Mouse (Mus musculus) heart, adult 2 months (tissue): Measurements from ENCODE around the gene Usp30. TPM values are rescaled to one million over a fixed set of nuclear protein-coding genes. Genes with fewer than 3 reads are reported as not detected.

Experiments used
- DNase-seq, 2 experiments: peaks; one replicate each; pipeline ENCODE4 v3.0.0; 2021
- H3K27ac ChIP-seq: fragments of 200-600 bp; 2 replicates; pipeline ENCODE4 v1.8.1; 2022
- H3K27me3 ChIP-seq: fragments of 200-500 bp; 2 replicates; pipeline ENCODE4 v1.6.1; 2012; ENCODE audit warnings: mild to moderate bottlenecking, low read length, inconsistent platforms, mixed read lengths; ENCODE audit not compliant: control insufficient read depth, insufficient read depth
- H3K36me3 ChIP-seq: fragments of 200-500 bp; 2 replicates; pipeline ENCODE4 v1.6.1; 2012; ENCODE audit warnings: low read length, inconsistent platforms; ENCODE audit not compliant: control insufficient read depth, insufficient read depth
- H3K4me1 ChIP-seq: fragments of 200-500 bp; 2 replicates; pipeline ENCODE4 v1.6.1; 2011; ENCODE audit warnings: low read length; ENCODE audit not compliant: control insufficient read depth, insufficient read depth
- H3K4me3 ChIP-seq: fragments of 200-600 bp; 2 replicates; pipeline ENCODE4 v1.8.1; 2022
- H3K79me2 ChIP-seq: fragments of 200-500 bp; replicated peaks from 2 replicates; pipeline ENCODE4 v1.6.1; 2012; ENCODE audit warnings: mild to moderate bottlenecking, inconsistent platforms, low read length, moderate library complexity, mixed read lengths; ENCODE audit not compliant: control insufficient read depth, insufficient read depth
- H3K9ac ChIP-seq: fragments of 200-500 bp; 2 replicates; pipeline ENCODE4 v1.6.1; 2012; ENCODE audit warnings: low read depth, mild to moderate bottlenecking, control low read depth, inconsistent platforms, low read length, mixed read lengths
- CTCF ChIP-seq: fragments of 200-600 bp; IDR thresholded peaks from 2 replicates; pipeline ENCODE4 v1.8.1; 2022; ENCODE audit warnings: antibody characterized with exemption, mild to moderate bottlenecking, moderate library complexity
- EP300 ChIP-seq: fragments of 200-500 bp; IDR thresholded peaks from 2 replicates; pipeline ENCODE4 v1.6.1; 2011; ENCODE audit warnings: low read depth, low read length, control low read depth; ENCODE audit not compliant: insufficient read depth
- POLR2A ChIP-seq: fragments of 200-500 bp; IDR thresholded peaks from 2 replicates; pipeline ENCODE4 v1.6.1; 2011; ENCODE audit warnings: mild to moderate bottlenecking, low read depth, low read length, control low read depth; ENCODE audit not compliant: insufficient read depth
- WGBS: fragments of 180-500 bp; shearing (Covaris S2); methylation state at CpG from one replicate; pipeline ENCODE4 v1.1.7; 2018; 5-methylcytosine and 5-hydroxymethylcytosine counted together
- intact Hi-C: fragments of 180-260 bp; cut with DNase I; formaldehyde crosslinking; loops from one replicate; pipeline ENCODE4 v1.15.1; 2025
- polyA plus RNA-seq: library from polyadenylated mRNA; depleted of rRNA; stranded (reverse); fragments of >200 nt; gene quantifications from 2 replicates; pipeline ENCODE4 v1.2.3, GENCODE M21; 2012
- total RNA-seq, 2 experiments: library from RNA; stranded (reverse); gene quantifications; 2 replicates each; pipeline ENCODE4 v1.2.3; 2021

The Usp30 gene
- total and polyA plus RNA-seq, 3 experiments: 10.1 to 11.2 (median 11.2) TPM

DNA sequence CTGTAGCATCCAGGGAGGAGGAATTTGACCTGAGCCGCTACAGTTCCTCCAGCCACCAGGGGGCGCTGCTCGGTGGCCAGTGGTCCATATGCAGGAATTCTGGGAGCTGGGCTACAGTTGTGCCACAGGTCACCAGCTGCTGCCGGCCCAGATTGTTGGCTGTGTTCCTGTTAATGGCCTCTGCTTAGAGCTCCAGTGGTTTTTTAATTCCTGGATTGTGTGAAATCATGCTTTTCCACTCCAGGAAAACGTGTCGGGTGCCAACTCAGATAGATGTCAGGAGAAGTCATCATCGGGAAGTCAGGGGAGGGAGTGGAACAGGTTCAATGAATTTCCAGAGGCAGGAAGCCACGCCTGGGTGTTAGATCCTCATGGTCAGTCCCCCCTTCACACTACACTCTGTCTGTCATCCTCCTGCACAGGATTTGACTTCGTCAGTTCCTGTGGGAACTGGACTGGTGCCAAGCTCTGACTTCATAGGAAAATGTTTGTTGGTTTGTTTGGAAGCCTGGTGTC lies 13.0 kb upstream of the Usp30 start:
- Histone ChIP-seq H3K27ac (peak overlapping the region; percentile 65), H3K9ac (no peak overlapping the region), H3K4me3 (no peak overlapping the region; the same call in 1 of the 2 replicates), H3K36me3 (no peaks in the 10 kb centered on the region), H3K4me1 (peaks cover 5% of the 10 kb centered on the region), H3K79me2 (no peaks in the 10 kb centered on the region), H3K27me3 (no peaks in the 10 kb centered on the region)
- DNase-seq: peak; percentile 79 to 82
- WGBS: 8% methylated on average over 9 of the region's 9 CpGs
- TF ChIP-seq POLR2A (peak; percentile 14; the same call in 1 of the 2 replicates), CTCF (peak; percentile 94), EP300 (peak; percentile 87; the same call in 1 of the 2 replicates)
- intact Hi-C loops: loop anchor here (2.0 to 5.0 kb wide), 4 partner anchors 48 to 256 kb away; partner anchors contain the start of genes Alkbh2 and Ssh1

DNA sequence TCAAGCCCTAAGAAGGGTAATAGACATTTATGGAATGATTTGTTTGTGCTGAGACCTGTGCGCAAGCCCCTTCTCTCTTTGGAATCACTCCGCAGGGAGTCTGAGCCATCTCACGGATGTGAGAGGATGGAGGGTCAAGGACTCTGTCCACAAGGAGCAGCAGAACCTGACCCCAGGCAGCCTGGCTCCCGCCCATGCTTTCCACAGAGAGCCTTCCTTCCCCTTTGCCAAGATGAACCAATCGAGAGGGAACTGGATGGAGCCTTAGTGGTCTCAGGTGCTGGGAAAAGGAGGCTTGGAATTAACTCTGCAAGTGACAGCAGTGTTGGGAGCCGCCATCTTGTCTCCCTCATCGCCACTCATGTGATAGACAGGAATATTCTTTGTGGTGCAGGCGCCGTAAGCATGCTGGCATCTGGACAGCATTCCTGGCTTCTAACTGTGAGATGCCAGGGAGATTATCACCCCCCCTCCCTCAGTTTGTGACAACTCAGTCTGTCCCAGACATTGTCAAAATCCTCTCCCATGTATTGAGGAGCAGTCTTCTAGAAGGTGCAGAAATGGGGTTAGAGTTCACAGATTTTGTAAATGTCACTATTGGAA lies 8.0 kb upstream of the Usp30 start:
- Histone ChIP-seq H3K9ac (no peak overlapping the region), H3K4me3 (no peak overlapping the region), H3K27me3 (no peaks in the 10 kb centered on the region), H3K4me1 (peaks cover 3% of the 10 kb centered on the region; the same call in 1 of the 2 replicates), H3K27ac (no peak overlapping the region), H3K79me2 (no peaks in the 10 kb centered on the region), H3K36me3 (no peaks in the 10 kb centered on the region)
- no peak for DNase-seq
- intact Hi-C loops: no loop called here
- 66% methylated on average over 9 of the region's 9 CpGs for WGBS
- TF ChIP-seq CTCF (no peak), EP300 (no peak), POLR2A (no peak)

DNA sequence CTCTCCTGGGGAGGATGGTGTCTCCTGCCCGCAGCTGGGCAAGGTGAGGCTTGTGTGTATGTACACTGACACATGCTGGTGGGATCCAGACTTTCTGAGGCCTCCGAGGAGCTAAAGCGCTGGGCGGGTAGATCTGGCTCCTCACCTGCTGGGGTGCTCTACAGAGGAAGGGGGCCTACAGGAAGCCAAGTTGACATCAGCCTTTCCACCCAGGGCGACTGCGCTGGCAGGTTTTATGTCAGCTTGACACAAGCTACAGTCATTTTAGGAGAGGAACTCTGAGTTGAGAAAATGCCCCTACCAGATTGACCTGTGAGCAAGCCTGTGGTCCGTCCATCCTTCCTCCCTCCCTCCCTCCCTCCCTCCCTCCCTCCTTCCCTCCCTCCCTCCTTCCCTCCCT lies 3.6 kb upstream of the Usp30 start:
- no peaks in the 10 kb centered on the region for H3K79me2 ChIP-seq
- WGBS: 33% methylated on average over 7 of the region's 7 CpGs
- no peak overlapping the region for H3K27ac ChIP-seq
- intact Hi-C loops: no loop called here
- no peaks in the 10 kb centered on the region for H3K4me1 ChIP-seq
- H3K36me3 ChIP-seq: no peaks in the 10 kb centered on the region
- no peak overlapping the region for H3K4me3 ChIP-seq
- no peak for DNase-seq
- H3K27me3 ChIP-seq: no peaks in the 10 kb centered on the region
- no peak overlapping the region for H3K9ac ChIP-seq
- TF ChIP-seq EP300: no peak

DNA sequence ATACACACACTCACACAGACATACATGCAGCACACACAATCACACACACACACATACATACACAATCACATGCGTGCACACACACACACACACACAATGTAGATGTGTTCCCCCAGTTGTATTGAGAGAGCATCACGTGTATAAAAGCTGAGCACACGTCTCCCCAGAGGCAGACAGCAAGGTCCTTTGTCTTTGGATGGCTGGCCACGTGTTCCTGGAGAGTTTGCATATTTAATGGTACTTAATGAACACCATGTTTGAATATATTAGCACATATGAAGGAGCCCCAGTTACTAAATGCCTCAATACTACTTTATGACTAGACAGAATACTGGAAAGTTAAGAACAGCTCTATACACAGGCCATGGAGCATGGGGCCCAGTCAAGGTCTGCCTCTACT lies 1.3 kb upstream of the Usp30 start:
- H3K27me3 ChIP-seq: no peaks in the 10 kb centered on the region
- H3K4me1 ChIP-seq: no peaks in the 10 kb centered on the region
- TF ChIP-seq CTCF (no peak), EP300 (no peak), POLR2A (no peak)
- no peak overlapping the region for H3K9ac ChIP-seq
- no peaks in the 10 kb centered on the region for H3K36me3 ChIP-seq
- H3K27ac ChIP-seq: no peak overlapping the region
- no peaks in the 10 kb centered on the region for H3K79me2 ChIP-seq
- WGBS: 73% methylated on average over 4 of the region's 4 CpGs
- H3K4me3 ChIP-seq: no peak overlapping the region
- no peak for DNase-seq
- intact Hi-C loops: no loop called here

DNA sequence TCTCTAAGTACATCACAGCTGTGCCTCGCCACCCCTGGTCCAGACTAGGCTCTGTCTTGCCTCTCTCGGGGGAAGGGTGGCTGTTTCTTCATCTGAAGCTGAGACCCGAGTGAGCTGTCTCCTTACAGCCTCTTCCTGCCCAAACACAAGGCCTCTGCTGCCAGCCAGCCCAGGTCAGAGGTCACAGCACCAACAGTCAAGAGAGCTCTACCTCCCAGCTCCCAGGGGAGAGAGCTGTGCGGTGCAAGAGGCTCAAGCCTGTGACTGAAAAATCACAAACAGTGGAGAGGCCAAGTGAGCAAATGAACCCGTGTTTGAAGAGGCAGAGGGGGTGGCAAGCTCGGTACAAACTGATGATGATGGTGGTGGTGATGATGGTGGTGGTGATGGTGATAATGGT lies 1.3 kb downstream of the Usp30 start:
- Histone ChIP-seq H3K9ac (no peak overlapping the region), H3K36me3 (no peaks in the 10 kb centered on the region), H3K4me3 (no peak overlapping the region), H3K27ac (no peak overlapping the region), H3K27me3 (no peaks in the 10 kb centered on the region), H3K79me2 (no peaks in the 10 kb centered on the region), H3K4me1 (no peaks in the 10 kb centered on the region)
- intact Hi-C loops: no loop called here
- TF ChIP-seq CTCF (no peak), POLR2A (no peak), EP300 (no peak)
- 45% methylated on average over 6 of the region's 6 CpGs for WGBS
- DNase-seq: no peak

DNA sequence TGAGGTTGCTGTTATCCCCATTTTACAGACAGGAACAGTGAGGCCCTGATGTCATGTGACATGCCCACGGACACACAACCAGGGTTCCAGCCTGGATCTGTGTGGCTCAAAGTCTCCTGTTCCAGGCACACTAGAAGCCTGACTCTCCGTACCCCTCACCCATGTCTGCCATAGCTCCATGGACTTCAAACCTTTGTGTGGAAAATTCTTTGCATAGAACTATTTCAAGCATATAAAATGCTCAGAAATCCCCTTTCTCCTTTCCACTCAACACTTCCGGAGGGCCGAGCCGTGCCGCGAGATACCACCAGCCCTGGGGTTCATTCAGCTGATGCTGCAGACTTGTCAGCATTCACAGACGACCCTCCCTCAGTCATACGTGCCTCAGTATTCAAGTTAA lies 2.3 kb downstream of the Usp30 start:
- Histone ChIP-seq H3K79me2 (no peaks in the 10 kb centered on the region), H3K27me3 (no peaks in the 10 kb centered on the region), H3K27ac (no peak overlapping the region), H3K36me3 (no peaks in the 10 kb centered on the region), H3K9ac (no peak overlapping the region), H3K4me1 (no peaks in the 10 kb centered on the region), H3K4me3 (no peak overlapping the region)
- DNase-seq: no peak
- TF ChIP-seq EP300 (no peak), CTCF (no peak), POLR2A (no peak)
- WGBS: 67% methylated on average over 9 of the region's 9 CpGs
- intact Hi-C loops: no loop called here
